Mouse (Mus musculus): ENCODE data around the gene Maneal. TPM values are rescaled to one million over a fixed set of nuclear protein-coding genes. Genes with fewer than 3 reads are reported as not detected.

Maneal gene
- polyA plus RNA-seq, 1 experiment: 1.4 TPM

- Histone ChIP-seq H3K27me3 (ENCODE audit: control insufficient read depth, insufficient read depth, low read length) (no peaks in the 10 kb centered on the region), H3K4me3 (ENCODE audit: control insufficient read depth, insufficient read depth, low read length) (no peak overlapping the region), H3K27ac (ENCODE audit: control insufficient read depth, insufficient read depth, low read length) (no peak overlapping the region), H3K36me3 (ENCODE audit: control insufficient read depth, insufficient read depth, low read length) (peaks cover 14% of the 10 kb centered on the region), H3K4me1 (replicated peaks; ENCODE audit: control insufficient read depth, insufficient read depth, low read length) (no peaks in the 10 kb centered on the region)
- TF ChIP-seq CTCF (IDR thresholded peaks at IDR 0.05; ENCODE audit: borderline replicate concordance, control insufficient read depth, extremely low read depth, insufficient read depth, low read length, poor library complexity): no peak
- no peak for TF ChIP-seq POLR2A (IDR thresholded peaks at IDR 0.05; ENCODE audit: control insufficient read depth, extremely low read depth, insufficient read depth, low read length, poor library complexity)
- 96% methylated on average over 14 of the region's 14 CpGs for WGBS
- no peak for DNase-seq
Observed at GRCm38 (mm10) chr4:124838035-124838700, 23.8 kb downstream of the Maneal start.

DNA sequence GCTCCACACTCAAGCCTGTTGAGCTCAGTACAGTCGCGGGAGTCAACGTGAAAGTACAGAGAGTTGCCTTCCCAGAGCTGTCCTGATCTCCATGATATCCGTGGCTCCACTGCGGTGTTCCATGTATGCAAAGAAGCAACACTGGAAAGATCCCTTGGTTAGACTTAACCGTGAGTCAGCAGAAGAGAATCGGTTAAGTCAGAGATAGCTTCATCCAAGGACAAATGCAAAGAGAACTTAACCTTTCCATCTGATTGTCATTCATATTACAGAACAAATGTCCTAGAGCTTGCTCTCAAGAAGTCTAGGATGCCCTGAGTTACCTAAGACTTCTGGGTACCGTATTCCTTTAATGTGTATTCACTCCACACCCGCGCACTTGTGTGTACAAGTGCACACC, 29.2 kb downstream of the Maneal start:
- DNase-seq: no peak
- Histone ChIP-seq H3K27me3 (ENCODE audit: control insufficient read depth, insufficient read depth, low read length) (no peaks in the 10 kb centered on the region), H3K36me3 (ENCODE audit: control insufficient read depth, insufficient read depth, low read length) (peaks cover 13% of the 10 kb centered on the region), H3K4me3 (ENCODE audit: control insufficient read depth, insufficient read depth, low read length) (no peak overlapping the region), H3K27ac (ENCODE audit: control insufficient read depth, insufficient read depth, low read length) (no peak overlapping the region), H3K4me1 (replicated peaks; ENCODE audit: control insufficient read depth, insufficient read depth, low read length) (no peaks in the 10 kb centered on the region)
- no peak for TF ChIP-seq CTCF (IDR thresholded peaks at IDR 0.05; ENCODE audit: borderline replicate concordance, control insufficient read depth, extremely low read depth, insufficient read depth, low read length, poor library complexity)
- TF ChIP-seq POLR2A (IDR thresholded peaks at IDR 0.05; ENCODE audit: control insufficient read depth, extremely low read depth, insufficient read depth, low read length, poor library complexity): no peak
- 98% methylated on average over 10 of the region's 10 CpGs for WGBS

DNA sequence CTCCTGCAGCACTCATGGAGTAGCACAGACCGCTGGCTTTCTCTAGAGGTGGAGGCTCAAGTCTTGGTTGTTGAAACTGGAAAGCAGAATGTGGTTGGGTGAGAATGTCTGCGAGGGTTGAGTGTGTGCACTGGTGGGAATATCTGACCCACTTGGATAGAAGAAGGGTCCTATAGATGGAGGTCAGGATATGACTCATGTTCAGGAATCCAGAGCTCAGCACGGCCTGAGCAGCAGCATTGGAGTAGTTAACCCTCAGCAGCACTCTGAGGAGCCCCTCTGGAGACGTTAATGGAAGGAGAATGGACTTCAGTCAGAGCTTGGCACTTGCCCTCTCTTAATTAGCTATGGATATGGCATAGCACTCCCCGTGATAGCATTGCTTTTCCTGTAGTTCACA, 32.3 kb downstream of the Maneal start:
- Histone ChIP-seq H3K36me3 (ENCODE audit: control insufficient read depth, insufficient read depth, low read length) (peaks cover 20% of the 10 kb centered on the region), H3K4me1 (replicated peaks; ENCODE audit: control insufficient read depth, insufficient read depth, low read length) (no peaks in the 10 kb centered on the region), H3K4me3 (ENCODE audit: control insufficient read depth, insufficient read depth, low read length) (no peak overlapping the region), H3K27me3 (ENCODE audit: control insufficient read depth, insufficient read depth, low read length) (no peaks in the 10 kb centered on the region), H3K27ac (ENCODE audit: control insufficient read depth, insufficient read depth, low read length) (no peak overlapping the region)
- DNase-seq: no peak
- TF ChIP-seq POLR2A (IDR thresholded peaks at IDR 0.05; ENCODE audit: control insufficient read depth, extremely low read depth, insufficient read depth, low read length, poor library complexity) (no peak), CTCF (IDR thresholded peaks at IDR 0.05; ENCODE audit: borderline replicate concordance, control insufficient read depth, extremely low read depth, insufficient read depth, low read length, poor library complexity) (no peak)
- WGBS: 92% methylated on average over 5 of the region's 5 CpGs

DNA sequence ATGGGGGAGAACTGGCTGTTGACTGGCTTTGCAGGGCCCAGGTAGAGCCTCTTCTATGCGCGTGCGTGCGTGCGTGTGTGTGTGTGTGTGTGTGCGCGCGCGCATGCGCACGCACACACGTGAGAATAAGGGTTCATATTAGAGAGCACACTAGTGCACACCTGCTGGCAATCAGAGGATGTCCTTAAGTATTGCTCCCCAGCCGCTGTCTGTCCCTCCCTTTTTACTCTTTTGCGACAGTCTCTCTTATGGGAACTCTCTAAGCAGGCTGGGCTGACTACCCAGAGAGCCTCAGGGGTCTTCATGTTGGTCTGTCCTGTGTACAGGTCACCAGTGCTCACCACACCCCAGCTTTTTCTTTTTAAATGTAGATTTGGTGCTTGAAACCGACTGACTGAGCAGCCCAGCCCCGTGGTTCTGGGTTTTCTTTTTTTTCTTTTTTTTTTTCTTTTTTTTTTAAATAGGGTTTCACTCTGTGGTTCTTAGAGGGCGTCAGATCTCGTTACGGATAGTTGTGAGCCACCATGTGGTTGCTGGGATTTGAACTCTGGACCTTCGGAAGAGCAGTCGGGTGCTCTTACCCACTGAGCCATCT, 36.5 kb downstream of the Maneal start:
- H3K36me3 ChIP-seq (ENCODE audit: control insufficient read depth, insufficient read depth, low read length): peaks cover 19% of the 10 kb centered on the region
- TF ChIP-seq POLR2A (IDR thresholded peaks at IDR 0.05; ENCODE audit: control insufficient read depth, extremely low read depth, insufficient read depth, low read length, poor library complexity): no peak
- TF ChIP-seq CTCF (IDR thresholded peaks at IDR 0.05; ENCODE audit: borderline replicate concordance, control insufficient read depth, extremely low read depth, insufficient read depth, low read length, poor library complexity): no peak

GRCm38 (mm10) chr4:124824967-124825366, 37.0 kb downstream of the Maneal start:
- Histone ChIP-seq H3K36me3 (ENCODE audit: control insufficient read depth, insufficient read depth, low read length) (peaks cover 22% of the 10 kb centered on the region), H3K4me3 (ENCODE audit: control insufficient read depth, insufficient read depth, low read length) (no peak overlapping the region), H3K4me1 (replicated peaks; ENCODE audit: control insufficient read depth, insufficient read depth, low read length) (no peaks in the 10 kb centered on the region), H3K27ac (ENCODE audit: control insufficient read depth, insufficient read depth, low read length) (no peak overlapping the region), H3K27me3 (ENCODE audit: control insufficient read depth, insufficient read depth, low read length) (no peaks in the 10 kb centered on the region)
- TF ChIP-seq POLR2A (IDR thresholded peaks at IDR 0.05; ENCODE audit: control insufficient read depth, extremely low read depth, insufficient read depth, low read length, poor library complexity): no peak
- no peak for TF ChIP-seq CTCF (IDR thresholded peaks at IDR 0.05; ENCODE audit: borderline replicate concordance, control insufficient read depth, extremely low read depth, insufficient read depth, low read length, poor library complexity)
- no peak for DNase-seq
- whole genome bisulfite sequencing: 98% methylated on average over 6 of the region's 6 CpGs

More for the DNA sequence above, 36.5 kb downstream of the Maneal start:
- H3K27ac ChIP-seq (ENCODE audit: control insufficient read depth, insufficient read depth, low read length): no peak overlapping the region
- 97% methylated on average over 21 of the region's 21 CpGs for whole genome bisulfite sequencing
- no peak for DNase-seq
- H3K4me1 ChIP-seq (replicated peaks; ENCODE audit: control insufficient read depth, insufficient read depth, low read length): no peaks in the 10 kb centered on the region
- no peaks in the 10 kb centered on the region for H3K27me3 ChIP-seq (ENCODE audit: control insufficient read depth, insufficient read depth, low read length)
- no peak overlapping the region for H3K4me3 ChIP-seq (ENCODE audit: control insufficient read depth, insufficient read depth, low read length)

- Histone ChIP-seq H3K27me3 (ENCODE audit: control insufficient read depth, insufficient read depth, low read length) (no peaks in the 10 kb centered on the region), H3K27ac (ENCODE audit: control insufficient read depth, insufficient read depth, low read length) (no peak overlapping the region), H3K4me1 (replicated peaks; ENCODE audit: control insufficient read depth, insufficient read depth, low read length) (no peaks in the 10 kb centered on the region), H3K4me3 (ENCODE audit: control insufficient read depth, insufficient read depth, low read length) (no peak overlapping the region), H3K36me3 (ENCODE audit: control insufficient read depth, insufficient read depth, low read length) (peaks cover 7% of the 10 kb centered on the region)
- no peak for DNase-seq
- 94% methylated on average over 4 of the region's 4 CpGs for WGBS
- TF ChIP-seq CTCF (IDR thresholded peaks at IDR 0.05; ENCODE audit: borderline replicate concordance, control insufficient read depth, extremely low read depth, insufficient read depth, low read length, poor library complexity): no peak
- no peak for TF ChIP-seq POLR2A (IDR thresholded peaks at IDR 0.05; ENCODE audit: control insufficient read depth, extremely low read depth, insufficient read depth, low read length, poor library complexity)
Observed at GRCm38 (mm10) chr4:124818832-124819231, 43.1 kb downstream of the Maneal start.
